Mouse (Mus musculus) G1E (cell line): ENCODE data around the gene Dpagt1. TPM values are rescaled to one million over a fixed set of nuclear protein-coding genes. Genes with fewer than 3 reads are reported as not detected.
"Not testable (repeated sequence)": the region's sequence is repeated elsewhere in the genome, so short reads cannot be mapped to it uniquely, and the experiment has no call there.

ENCODE experiments used
- ATAC-seq: 2 replicates; pipeline ENCODE4 v1.8.0; 2016; ENCODE audit warnings: mild to moderate bottlenecking; ENCODE audit not compliant: insufficient number of reproducible peaks, poor library complexity, low FRiP score, severe bottlenecking; ENCODE audit errors: extremely low read depth
- DNase-seq: peaks from one replicate; pipeline ENCODE4 v3.0.0; 2012; ENCODE audit warnings: low spot score
- H3K27me3 ChIP-seq: 2 replicates; pipeline ENCODE4 v1.6.1; 2012; ENCODE audit warnings: mild to moderate bottlenecking, low read length, inconsistent platforms; ENCODE audit not compliant: insufficient read depth
- H3K36me3 ChIP-seq: replicated peaks from 2 replicates; pipeline ENCODE3; 2012; ENCODE audit warnings: mild to moderate bottlenecking, inconsistent platforms
- H3K4me1 ChIP-seq: 2 replicates; pipeline ENCODE4 v1.6.1; 2012; ENCODE audit warnings: low read depth, low read length, inconsistent platforms, mixed read lengths; ENCODE audit not compliant: insufficient read depth
- H3K4me3 ChIP-seq: 2 replicates; pipeline ENCODE4 v1.5.1; 2012; ENCODE audit warnings: low read depth, mild to moderate bottlenecking, inconsistent platforms, low read length, moderate library complexity, mixed read lengths
- H3K9me3 ChIP-seq: replicated peaks from 2 replicates; pipeline ENCODE4 v1.6.1; 2012; ENCODE audit warnings: inconsistent platforms
- CTCF ChIP-seq: IDR thresholded peaks from 2 replicates; pipeline ENCODE4 v1.5.1; 2012; ENCODE audit warnings: low read depth, low read length, inconsistent platforms, mixed read lengths
- GATA1 ChIP-seq: IDR thresholded peaks from 2 replicates; pipeline ENCODE4 v1.6.1; 2012; ENCODE audit warnings: borderline replicate concordance, low read length, inconsistent platforms, mixed read lengths
- GATA2 ChIP-seq: IDR thresholded peaks from 2 replicates; pipeline ENCODE4 v1.6.1; 2012; ENCODE audit warnings: low read depth, low read length, inconsistent platforms, borderline replicate concordance
- POLR2AphosphoS5 ChIP-seq: IDR thresholded peaks from 2 replicates; pipeline ENCODE4 v1.6.1; 2012; ENCODE audit warnings: low read depth, low read length, inconsistent platforms; ENCODE audit not compliant: insufficient replicate concordance
- TAL1 ChIP-seq: conservative IDR thresholded peaks from 2 replicates; pipeline ENCODE4 v1.6.1; 2012; ENCODE audit warnings: low read depth, low read length, inconsistent platforms, mixed read lengths
- polyA plus RNA-seq: library from polyadenylated mRNA; stranded (reverse); fragments of >175 nt; gene quantifications from 2 replicates; pipeline ENCODE4 v1.2.3, GENCODE M21; 2012
- total RNA-seq, 2 experiments: library from RNA; stranded (forward) in 1 of 2; stranded (reverse) in 1 of 2; fragments of 200-1000 nt in 1 of 2; fragments of >200 nt in 1 of 2; fragmentation: Nextera tagmentation in 1 of 2; gene quantifications; 2 replicates each; pipeline ENCODE4 v1.2.3; 2014 to 2017

Dpagt1 gene
- total and polyA plus RNA-seq, 3 experiments, result 6.5 to 33.6 (median 12.3) TPM

DNA sequence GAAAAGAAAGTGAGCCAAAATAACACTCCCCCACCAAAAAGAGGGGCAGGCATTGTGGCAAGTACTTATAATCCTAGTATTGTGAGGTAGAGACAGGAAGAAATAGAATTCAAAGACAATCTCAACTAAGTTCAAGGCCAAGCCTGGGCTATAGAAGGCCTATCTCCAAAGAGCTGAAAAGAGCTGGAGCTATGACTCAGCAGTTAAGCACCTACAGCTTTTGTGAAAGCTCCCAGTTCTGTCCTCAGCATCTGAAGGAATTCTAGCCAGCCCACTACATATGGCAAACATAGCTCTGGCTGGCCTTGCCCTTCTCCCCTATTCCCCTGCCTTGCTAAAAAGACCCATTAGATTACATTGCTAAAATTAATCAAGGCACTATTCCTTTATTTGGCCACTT is 47.6 kb downstream of the Dpagt1 start:
- Histone ChIP-seq H3K9me3 (no peaks in the 10 kb centered on the region), H3K4me3 (no peak overlapping the region), H3K4me1 (peaks cover 5% of the 10 kb centered on the region; the same call in 1 of the 2 replicates), H3K27me3 (no peaks in the 10 kb centered on the region), H3K36me3 (peaks cover 11% of the 10 kb centered on the region)
- ATAC-seq, result no peak
- no peak for TF ChIP-seq GATA2
- TF ChIP-seq POLR2AphosphoS5, result no peak
- TF ChIP-seq TAL1, result no peak
- no peak for TF ChIP-seq CTCF
- TF ChIP-seq GATA1, result no peak
- no peak for DNase-seq

DNA sequence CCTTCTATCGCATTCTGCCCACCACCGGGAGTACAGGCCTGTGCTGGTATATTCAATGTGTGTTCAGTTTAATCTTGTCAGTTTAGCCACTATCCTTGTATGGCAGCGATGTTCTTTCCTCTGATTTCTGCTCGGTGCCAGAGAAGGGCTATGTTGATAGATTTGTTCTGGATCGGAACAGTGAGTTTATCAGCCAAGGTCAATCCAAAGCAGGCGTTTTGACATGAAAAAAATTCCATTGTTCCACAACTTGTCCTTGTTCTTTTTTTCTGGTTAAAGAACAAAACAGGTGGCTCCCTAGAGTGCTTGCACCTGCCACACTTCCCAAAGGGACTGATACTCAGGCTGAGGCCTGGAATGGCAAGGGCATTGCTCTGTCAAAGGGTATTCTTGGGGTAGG is 50.3 kb downstream of the Dpagt1 start:
- Histone ChIP-seq H3K4me3 (no peak overlapping the region), H3K9me3 (no peaks in the 10 kb centered on the region), H3K4me1 (peaks cover 22% of the 10 kb centered on the region), H3K36me3 (peaks cover 20% of the 10 kb centered on the region), H3K27me3 (no peaks in the 10 kb centered on the region)
- TF ChIP-seq TAL1, result no peak
- TF ChIP-seq CTCF, result no peak
- TF ChIP-seq GATA1, result no peak
- no peak for TF ChIP-seq POLR2AphosphoS5
- TF ChIP-seq GATA2, result no peak
- DNase-seq (no peak), ATAC-seq (no peak)

DNA sequence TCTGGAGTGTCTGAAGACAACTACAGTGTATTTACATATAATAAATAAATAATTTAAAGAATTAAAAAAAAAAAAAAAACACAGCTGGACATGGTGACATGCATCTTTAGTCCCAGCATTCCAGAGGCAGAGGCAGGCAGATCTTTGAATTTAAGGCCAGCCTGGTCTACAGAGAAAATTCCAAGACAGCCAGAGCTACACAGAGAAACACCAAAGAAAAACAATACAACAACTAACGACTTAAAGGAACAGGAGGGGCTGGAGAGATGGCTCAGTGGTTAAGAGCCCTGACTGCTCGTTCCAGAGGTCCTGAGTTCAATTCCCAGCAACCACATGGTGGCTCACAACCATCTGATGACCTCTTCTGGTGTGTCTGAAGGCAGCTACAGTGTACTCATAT is 51.5 kb downstream of the Dpagt1 start:
- not testable (repeated sequence) for H3K9me3 ChIP-seq, DNase-seq, ATAC-seq, H3K27me3 ChIP-seq, H3K4me3 ChIP-seq
- H3K4me1 ChIP-seq, result peaks cover 32% of the 10 kb centered on the region
- H3K36me3 ChIP-seq, result peaks cover 32% of the 10 kb centered on the region

DNA sequence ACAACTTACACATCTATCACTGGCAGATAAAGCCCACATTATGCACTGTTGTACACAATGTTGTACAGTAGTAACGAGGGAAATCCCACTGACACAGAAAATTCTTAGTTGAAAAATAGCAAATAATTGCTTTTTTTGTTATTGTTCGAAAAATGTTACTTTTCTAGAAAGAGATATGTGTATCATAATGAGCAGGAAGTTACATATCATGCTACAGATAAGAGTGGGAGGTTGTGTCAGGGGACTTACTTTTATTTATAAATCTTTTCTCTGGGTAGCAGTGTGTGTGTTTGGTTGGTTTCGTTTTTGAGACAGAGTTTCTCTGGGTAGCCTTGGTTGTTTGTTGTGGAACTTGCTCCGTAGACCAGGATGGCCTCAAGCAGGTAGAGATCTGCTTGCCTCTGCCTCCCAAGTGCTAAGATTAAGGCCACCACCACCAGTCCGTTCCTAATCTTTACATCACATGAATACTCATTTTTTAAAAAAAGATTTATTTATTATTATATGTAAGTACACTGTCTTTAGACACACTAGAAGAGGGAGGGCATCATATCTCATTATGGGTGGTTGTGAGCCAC is 52.4 kb downstream of the Dpagt1 start:
- peaks cover 41% of the 10 kb centered on the region for H3K36me3 ChIP-seq
- no peaks in the 10 kb centered on the region for H3K9me3 ChIP-seq
- no peak for TF ChIP-seq CTCF
- no peak for DNase-seq
- H3K4me1 ChIP-seq, result peaks cover 35% of the 10 kb centered on the region
- H3K4me3 ChIP-seq, result peak overlapping the region; percentile 82
- no peak for ATAC-seq
- H3K27me3 ChIP-seq, result no peaks in the 10 kb centered on the region

DNA sequence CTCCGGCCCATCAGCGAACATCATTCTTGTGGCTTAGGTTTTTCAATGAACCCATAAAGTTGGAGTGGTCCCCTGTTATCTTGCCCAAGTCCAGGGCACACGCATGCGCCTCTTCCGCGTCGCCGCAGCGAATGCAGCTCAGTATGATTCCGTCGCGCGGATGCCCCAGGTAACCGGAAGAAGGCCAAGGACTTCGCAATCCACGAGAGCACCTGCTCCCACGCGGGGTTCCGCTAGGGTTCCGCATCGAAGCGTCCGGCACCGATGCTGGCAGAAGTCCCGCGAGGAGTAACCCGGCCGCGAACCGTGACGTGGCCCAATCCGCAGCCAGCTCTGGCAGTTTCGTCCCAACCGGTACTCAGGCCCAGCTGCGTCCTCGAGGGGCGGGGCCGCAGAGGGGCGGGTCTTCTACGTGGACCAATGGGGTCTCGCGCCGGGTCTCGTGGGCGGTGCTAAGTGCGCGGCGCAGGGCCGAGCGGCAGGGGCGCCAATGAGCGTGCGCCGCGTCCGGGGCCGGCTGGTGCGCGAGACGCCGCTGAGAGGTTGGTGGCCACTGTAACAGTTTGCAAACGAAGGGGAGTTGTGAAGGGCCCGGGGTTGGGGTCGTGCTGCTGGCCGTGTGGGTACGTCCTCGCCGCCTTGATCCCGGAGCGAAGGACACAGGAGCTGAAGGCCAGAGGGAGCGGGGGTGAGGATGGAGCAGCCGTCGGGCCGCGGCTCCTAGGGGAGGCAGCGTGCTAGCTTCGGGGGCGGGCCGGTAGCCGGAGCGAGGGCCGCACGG is 53.4 kb downstream of the Dpagt1 start, which contains the start of gene Hyou1:
Gene Hyou1 (plus strand): TSS at position 437 of the 781 bp plus-strand sequence.
- Histone ChIP-seq H3K4me1 (peaks cover 35% of the 10 kb centered on the region), H3K36me3 (peaks cover 51% of the 10 kb centered on the region), H3K4me3 (peak within 1 kb of the TSS; percentile 82), H3K9me3 (no peaks in the 10 kb centered on the region), H3K27me3 (no peaks in the 10 kb centered on the region)
- TF ChIP-seq TAL1, result no peak
- no peak for TF ChIP-seq POLR2AphosphoS5
- TF ChIP-seq GATA1, result no peak
- DNase-seq (peak; percentile 96), ATAC-seq (peak; percentile 94)

DNA sequence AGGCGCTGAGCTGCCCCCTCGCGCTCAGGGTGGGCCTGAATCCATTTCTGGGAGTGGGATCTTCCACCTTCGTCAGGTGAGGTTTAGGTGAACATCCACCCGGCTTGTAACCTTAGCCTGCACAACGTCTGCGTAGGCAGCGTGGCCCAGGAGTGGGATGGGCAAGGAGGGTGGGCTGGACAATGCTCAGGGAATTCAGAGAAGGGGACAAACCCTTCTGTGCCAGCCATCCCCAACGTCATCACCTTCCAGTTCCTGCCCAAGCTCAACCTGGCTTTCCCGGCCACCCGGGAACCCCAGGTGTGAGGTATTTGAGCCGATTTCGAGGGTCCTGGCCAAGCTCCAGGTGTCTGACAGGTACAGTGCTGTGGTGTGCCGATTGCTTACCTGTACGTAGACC is 54.0 kb downstream of the Dpagt1 start:
- Histone ChIP-seq H3K27me3 (no peaks in the 10 kb centered on the region), H3K4me3 (peak overlapping the region; percentile 82), H3K4me1 (peaks cover 35% of the 10 kb centered on the region), H3K36me3 (peaks cover 58% of the 10 kb centered on the region), H3K9me3 (no peaks in the 10 kb centered on the region)
- DNase-seq, result no peak
- ATAC-seq, result no peak
- TF ChIP-seq TAL1, result no peak
- no peak for TF ChIP-seq GATA1
- no peak for TF ChIP-seq CTCF
- no peak for TF ChIP-seq POLR2AphosphoS5
- TF ChIP-seq GATA2, result no peak

Other genes with a start within 250 kb of the Dpagt1 start
Only the 20 nearest of the 24 such genes appear.
- 40.6 and 46.9 TPM in 2 replicates for gene Rnf26, start 212.5 kb upstream of the Dpagt1 start, total RNA-seq (2014; fragmentation: Nextera tagmentation)
- 10.5 and 11.4 TPM in 2 replicates for gene Rnf26, start 212.5 kb upstream of the Dpagt1 start, total RNA-seq (2017)
- 29.7 and 41.9 TPM in 2 replicates for gene Rnf26, start 212.5 kb upstream of the Dpagt1 start, polyA plus RNA-seq
- gene Mcam, start 191.6 kb upstream of the Dpagt1 start, total RNA-seq (2014; fragmentation: Nextera tagmentation), result not detected in 2 replicates
- 0.06 and 0.16 TPM in 2 replicates for gene Mcam, start 191.6 kb upstream of the Dpagt1 start, total RNA-seq (2017)
- gene Mcam, start 191.6 kb upstream of the Dpagt1 start, polyA plus RNA-seq, result not detected in 2 replicates
- gene Cbl, start 92.0 kb upstream of the Dpagt1 start, total RNA-seq (2014; fragmentation: Nextera tagmentation), result 137 and 159 TPM in 2 replicates
- 23.6 and 25.5 TPM in 2 replicates for gene Cbl, start 92.0 kb upstream of the Dpagt1 start, total RNA-seq (2017)
- gene Cbl, start 92.0 kb upstream of the Dpagt1 start, polyA plus RNA-seq, result 17.2 and 20.3 TPM in 2 replicates
- gene Ccdc153, start 85.3 kb upstream of the Dpagt1 start, total RNA-seq (2014; fragmentation: Nextera tagmentation), result not detected in 2 replicates
- gene Ccdc153, start 85.3 kb upstream of the Dpagt1 start, total RNA-seq (2017), result not detected in 2 replicates
- gene Ccdc153, start 85.3 kb upstream of the Dpagt1 start, polyA plus RNA-seq, result not detected in 2 replicates
- not detected in 2 replicates for gene Pdzd3, start 74.5 kb upstream of the Dpagt1 start, total RNA-seq (2014; fragmentation: Nextera tagmentation)
- gene Pdzd3, start 74.5 kb upstream of the Dpagt1 start, total RNA-seq (2017), result not detected in 2 replicates
- gene Pdzd3, start 74.5 kb upstream of the Dpagt1 start, polyA plus RNA-seq, result not detected in 2 replicates
- not detected in 2 replicates for gene Nlrx1, start 57.4 kb upstream of the Dpagt1 start, total RNA-seq (2014; fragmentation: Nextera tagmentation)
- gene Nlrx1, start 57.4 kb upstream of the Dpagt1 start, total RNA-seq (2017), result 0.05 TPM in 1 of 2 replicates, not detected in the other
- gene Nlrx1, start 57.4 kb upstream of the Dpagt1 start, polyA plus RNA-seq, result 0.02 and 0.03 TPM in 2 replicates
- gene Abcg4, start 37.4 kb upstream of the Dpagt1 start, total RNA-seq (2014; fragmentation: Nextera tagmentation), result 29.1 and 58.5 TPM in 2 replicates
- 1.8 and 3.6 TPM in 2 replicates for gene Abcg4, start 37.4 kb upstream of the Dpagt1 start, total RNA-seq (2017)
- 18.4 and 20.3 TPM in 2 replicates for gene Abcg4, start 37.4 kb upstream of the Dpagt1 start, polyA plus RNA-seq
- 26.3 and 46.1 TPM in 2 replicates for gene Hinfp, start 20.3 kb upstream of the Dpagt1 start, total RNA-seq (2014; fragmentation: Nextera tagmentation)
- 22.0 and 23.1 TPM in 2 replicates for gene Hinfp, start 20.3 kb upstream of the Dpagt1 start, total RNA-seq (2017)
- gene Hinfp, start 20.3 kb upstream of the Dpagt1 start, polyA plus RNA-seq, result 5.4 and 8.4 TPM in 2 replicates
- 9.5 and 19.3 TPM in 2 replicates for gene C2cd2l, start 5.7 kb upstream of the Dpagt1 start, total RNA-seq (2014; fragmentation: Nextera tagmentation)
- gene C2cd2l, start 5.7 kb upstream of the Dpagt1 start, total RNA-seq (2017), result 6.3 TPM in 2 replicates
- 35.8 and 40.9 TPM in 2 replicates for gene C2cd2l, start 5.7 kb upstream of the Dpagt1 start, polyA plus RNA-seq
- 227 and 235 TPM in 2 replicates for gene H2afx, start 8.7 kb downstream of the Dpagt1 start, total RNA-seq (2014; fragmentation: Nextera tagmentation)
- 240 and 251 TPM in 2 replicates for gene H2afx, start 8.7 kb downstream of the Dpagt1 start, total RNA-seq (2017)
- gene H2afx, start 8.7 kb downstream of the Dpagt1 start, polyA plus RNA-seq, result 762 and 998 TPM in 2 replicates
- 82.7 and 175 TPM in 2 replicates for gene Hmbs, start 18.2 kb downstream of the Dpagt1 start, total RNA-seq (2014; fragmentation: Nextera tagmentation)
- gene Hmbs, start 18.2 kb downstream of the Dpagt1 start, total RNA-seq (2017), result 108 and 148 TPM in 2 replicates
- 86.9 and 90.1 TPM in 2 replicates for gene Hmbs, start 18.2 kb downstream of the Dpagt1 start, polyA plus RNA-seq
- gene Vps11, start 35.7 kb downstream of the Dpagt1 start, total RNA-seq (2014; fragmentation: Nextera tagmentation), result 13.6 and 15.7 TPM in 2 replicates
- gene Vps11, start 35.7 kb downstream of the Dpagt1 start, total RNA-seq (2017), result 26.4 and 27.0 TPM in 2 replicates
- gene Vps11, start 35.7 kb downstream of the Dpagt1 start, polyA plus RNA-seq, result 6.7 and 7.7 TPM in 2 replicates
- 51.8 and 55.8 TPM in 2 replicates for gene Hyou1, start 53.5 kb downstream of the Dpagt1 start, total RNA-seq (2014; fragmentation: Nextera tagmentation)
- gene Hyou1, start 53.5 kb downstream of the Dpagt1 start, total RNA-seq (2017), result 31.2 and 36.6 TPM in 2 replicates
- gene Hyou1, start 53.5 kb downstream of the Dpagt1 start, polyA plus RNA-seq, result 21.1 and 27.9 TPM in 2 replicates
- gene Slc37a4, start 70.8 kb downstream of the Dpagt1 start, total RNA-seq (2014; fragmentation: Nextera tagmentation), result 10.0 and 16.0 TPM in 2 replicates
- gene Slc37a4, start 70.8 kb downstream of the Dpagt1 start, total RNA-seq (2017), result 24.4 and 31.7 TPM in 2 replicates
- gene Slc37a4, start 70.8 kb downstream of the Dpagt1 start, polyA plus RNA-seq, result 10.4 and 11.8 TPM in 2 replicates
- gene Rps25, start 81.1 kb downstream of the Dpagt1 start, total RNA-seq (2014; fragmentation: Nextera tagmentation), result 661 and 718 TPM in 2 replicates
- 2,498 and 2,521 TPM in 2 replicates for gene Rps25, start 81.1 kb downstream of the Dpagt1 start, total RNA-seq (2017)
- 230 and 272 TPM in 2 replicates for gene Rps25, start 81.1 kb downstream of the Dpagt1 start, polyA plus RNA-seq
- 31.8 and 52.9 TPM in 2 replicates for gene Trappc4, start 81.6 kb downstream of the Dpagt1 start, total RNA-seq (2014; fragmentation: Nextera tagmentation)
- 69.1 and 71.4 TPM in 2 replicates for gene Trappc4, start 81.6 kb downstream of the Dpagt1 start, total RNA-seq (2017)
- gene Trappc4, start 81.6 kb downstream of the Dpagt1 start, polyA plus RNA-seq, result 6.3 and 9.6 TPM in 2 replicates
- 32.2 and 34.4 TPM in 2 replicates for gene Ccdc84, start 92.5 kb downstream of the Dpagt1 start, total RNA-seq (2014; fragmentation: Nextera tagmentation)
- 23.7 and 25.1 TPM in 2 replicates for gene Ccdc84, start 92.5 kb downstream of the Dpagt1 start, total RNA-seq (2017)
- gene Ccdc84, start 92.5 kb downstream of the Dpagt1 start, polyA plus RNA-seq, result 10.2 and 10.4 TPM in 2 replicates
- not detected in 2 replicates for gene Foxr1, start 115.1 kb downstream of the Dpagt1 start, total RNA-seq (2014; fragmentation: Nextera tagmentation)
- 0.11 TPM in 1 of 2 replicates, not detected in the other for gene Foxr1, start 115.1 kb downstream of the Dpagt1 start, total RNA-seq (2017)
- gene Foxr1, start 115.1 kb downstream of the Dpagt1 start, polyA plus RNA-seq, result not detected in 2 replicates
- not detected in 2 replicates for gene Upk2, start 129.0 kb downstream of the Dpagt1 start, total RNA-seq (2014; fragmentation: Nextera tagmentation)
- not detected in 2 replicates for gene Upk2, start 129.0 kb downstream of the Dpagt1 start, total RNA-seq (2017)
- not detected in 2 replicates for gene Upk2, start 129.0 kb downstream of the Dpagt1 start, polyA plus RNA-seq
- 0.15 TPM in 1 of 2 replicates, not detected in the other for gene Bcl9l, start 156.8 kb downstream of the Dpagt1 start, total RNA-seq (2014; fragmentation: Nextera tagmentation)
- 0.16 and 0.17 TPM in 2 replicates for gene Bcl9l, start 156.8 kb downstream of the Dpagt1 start, total RNA-seq (2017)
- 0.09 and 0.14 TPM in 2 replicates for gene Bcl9l, start 156.8 kb downstream of the Dpagt1 start, polyA plus RNA-seq